ENCODE assay signal across 1 mouse cellular context in genomic region chr12:112763176-112763575, GRCm38 (mm10).
TF ChIP-seq lines count a peak whose summit lies in the region.

No protein-coding gene starts in this region.

TF ChIP-seq in CH12.LX, 34 proteins besides CTCF, POLR2A, EP300 and RAD21 (continued from another document):
- TF ChIP-seq MEF2A (IDR thresholded peaks at IDR 0.05; ENCODE audit: borderline replicate concordance, low read depth, low read length), result no peak
- no peak for TF ChIP-seq SIN3A (IDR thresholded peaks at IDR 0.05; ENCODE audit: low read length)
- no peak for TF ChIP-seq TBP (conservative IDR thresholded peaks at IDR 0.05; ENCODE audit: low read depth, low read length)
- TF ChIP-seq ETS1 (conservative IDR thresholded peaks at IDR 0.05; ENCODE audit: low read depth, low read length), result no peak
- TF ChIP-seq ZNF384 (IDR thresholded peaks at IDR 0.05; ENCODE audit: low read depth, low read length), result no peak
- no peak for TF ChIP-seq KAT2A (IDR thresholded peaks at IDR 0.05; ENCODE audit: insufficient replicate concordance, low read length)
